Mouse (Mus musculus): ENCODE data around the gene 1700029P11Rik. TPM values are rescaled to one million over a fixed set of nuclear protein-coding genes. Genes with fewer than 3 reads are reported as not detected.

1700029P11Rik gene
- polyA plus RNA-seq, 1 experiment from 2014 or later, result not detected

DNA sequence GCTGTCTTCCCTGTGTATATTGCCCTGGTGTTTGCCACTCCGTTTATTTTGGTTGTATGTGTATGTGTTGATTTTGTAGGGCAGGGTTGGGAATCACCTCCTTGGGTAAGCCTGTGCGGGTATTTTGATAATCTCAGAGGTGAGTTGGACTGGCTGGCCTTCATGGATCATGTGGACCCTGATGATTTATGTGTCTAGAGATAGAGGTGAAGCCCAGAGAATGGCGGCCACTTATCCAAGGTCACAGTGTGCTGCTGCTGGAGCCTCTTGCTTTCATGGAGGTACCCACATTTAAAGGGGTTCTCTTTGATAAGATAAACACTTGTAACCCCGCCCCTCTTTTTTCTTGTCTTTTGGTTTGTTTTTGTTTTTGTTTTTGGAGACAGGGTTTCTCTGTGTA lies 40.6 kb upstream of the 1700029P11Rik start:
- Histone ChIP-seq H3K4me2 (ENCODE audit: low read length) (no peak overlapping the region), H3K4me3 (ENCODE audit: low read depth, low read length) (no peak overlapping the region), H3K4me1 (replicated peaks; ENCODE audit: control insufficient read depth, insufficient read depth, low read length) (peaks cover 14% of the 10 kb centered on the region), H3K36me3 (ENCODE audit: control insufficient read depth, insufficient read depth, low read length) (no peaks in the 10 kb centered on the region), H3K27me3 (replicated peaks; ENCODE audit: control insufficient read depth, insufficient read depth, low read length) (no peaks in the 10 kb centered on the region), H3K27ac (ENCODE audit: low read depth) (no peak overlapping the region), H3K9me3 (ENCODE audit: control insufficient read depth, low read length) (no peaks in the 10 kb centered on the region), H3K9ac (ENCODE audit: low read length) (no peak overlapping the region)
- 69% methylated on average over 4 of the region's 4 CpGs for WGBS
- DNase-seq (ENCODE audit: low spot score), result no peak
- ATAC-seq (replicated peaks; ENCODE audit: low FRiP score, low TSS enrichment, low read depth), result no peak

DNA sequence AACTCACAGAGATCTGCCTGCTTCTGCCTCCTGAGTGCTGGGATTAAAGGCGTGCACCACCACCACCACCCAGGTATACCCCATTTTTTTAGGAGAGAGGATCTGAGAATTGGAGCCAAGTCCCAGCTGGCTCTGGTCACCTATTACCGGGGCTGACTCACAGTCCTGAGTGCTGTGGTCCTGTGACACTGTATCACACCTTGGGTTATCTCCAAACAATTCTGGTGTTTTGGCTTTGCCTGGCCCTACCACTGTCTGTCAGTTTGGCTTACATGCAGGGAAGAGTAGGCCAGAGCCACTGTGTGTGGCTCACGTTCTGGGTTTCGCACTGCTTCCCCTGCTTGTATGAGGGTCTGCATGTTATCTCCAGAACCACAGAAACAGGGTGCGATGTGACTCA lies 40.1 kb upstream of the 1700029P11Rik start:
- H3K9ac ChIP-seq (ENCODE audit: low read length), result no peak overlapping the region
- no peak overlapping the region for H3K4me2 ChIP-seq (ENCODE audit: low read length)
- H3K27me3 ChIP-seq (replicated peaks; ENCODE audit: control insufficient read depth, insufficient read depth, low read length), result no peaks in the 10 kb centered on the region
- ATAC-seq (replicated peaks; ENCODE audit: low FRiP score, low TSS enrichment, low read depth), result no peak
- H3K27ac ChIP-seq (ENCODE audit: low read depth), result no peak overlapping the region
- no peaks in the 10 kb centered on the region for H3K9me3 ChIP-seq (ENCODE audit: control insufficient read depth, low read length)
- H3K4me1 ChIP-seq (replicated peaks; ENCODE audit: control insufficient read depth, insufficient read depth, low read length), result peaks cover 14% of the 10 kb centered on the region
- H3K4me3 ChIP-seq (ENCODE audit: low read depth, low read length), result no peak overlapping the region
- WGBS, result 86% methylated on average over 5 of the region's 5 CpGs
- no peaks in the 10 kb centered on the region for H3K36me3 ChIP-seq (ENCODE audit: control insufficient read depth, insufficient read depth, low read length)
- DNase-seq (ENCODE audit: low spot score), result no peak

DNA sequence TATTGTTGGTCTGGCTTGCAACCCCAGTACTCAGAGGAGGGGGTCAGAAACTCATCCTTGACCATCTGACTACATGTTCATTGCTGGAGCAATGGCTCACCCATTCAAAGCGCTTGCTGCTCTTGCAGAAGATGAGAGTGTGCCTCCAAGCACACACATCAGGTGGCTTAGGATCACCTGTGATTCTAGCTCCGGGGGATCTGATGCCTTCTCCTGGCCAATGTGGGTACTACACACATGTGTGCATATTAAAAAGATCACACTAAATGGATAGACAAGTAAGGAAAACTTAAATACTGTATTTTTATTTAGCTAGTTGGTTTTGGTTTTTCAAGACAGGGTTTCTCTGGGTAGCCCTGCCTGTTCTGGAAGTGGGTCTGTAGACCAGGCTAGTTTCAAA lies 39.3 kb upstream of the 1700029P11Rik start:
- WGBS, result 94% methylated on average over 2 of the region's 2 CpGs
- Histone ChIP-seq H3K36me3 (ENCODE audit: control insufficient read depth, insufficient read depth, low read length) (no peaks in the 10 kb centered on the region), H3K4me1 (replicated peaks; ENCODE audit: control insufficient read depth, insufficient read depth, low read length) (peaks cover 14% of the 10 kb centered on the region), H3K9me3 (ENCODE audit: control insufficient read depth, low read length) (no peaks in the 10 kb centered on the region), H3K4me3 (ENCODE audit: low read depth, low read length) (no peak overlapping the region), H3K9ac (ENCODE audit: low read length) (no peak overlapping the region), H3K4me2 (ENCODE audit: low read length) (no peak overlapping the region), H3K27ac (ENCODE audit: low read depth) (no peak overlapping the region), H3K27me3 (replicated peaks; ENCODE audit: control insufficient read depth, insufficient read depth, low read length) (no peaks in the 10 kb centered on the region)
- DNase-seq (ENCODE audit: low spot score), result no peak
- no peak for ATAC-seq (replicated peaks; ENCODE audit: low FRiP score, low TSS enrichment, low read depth)

DNA sequence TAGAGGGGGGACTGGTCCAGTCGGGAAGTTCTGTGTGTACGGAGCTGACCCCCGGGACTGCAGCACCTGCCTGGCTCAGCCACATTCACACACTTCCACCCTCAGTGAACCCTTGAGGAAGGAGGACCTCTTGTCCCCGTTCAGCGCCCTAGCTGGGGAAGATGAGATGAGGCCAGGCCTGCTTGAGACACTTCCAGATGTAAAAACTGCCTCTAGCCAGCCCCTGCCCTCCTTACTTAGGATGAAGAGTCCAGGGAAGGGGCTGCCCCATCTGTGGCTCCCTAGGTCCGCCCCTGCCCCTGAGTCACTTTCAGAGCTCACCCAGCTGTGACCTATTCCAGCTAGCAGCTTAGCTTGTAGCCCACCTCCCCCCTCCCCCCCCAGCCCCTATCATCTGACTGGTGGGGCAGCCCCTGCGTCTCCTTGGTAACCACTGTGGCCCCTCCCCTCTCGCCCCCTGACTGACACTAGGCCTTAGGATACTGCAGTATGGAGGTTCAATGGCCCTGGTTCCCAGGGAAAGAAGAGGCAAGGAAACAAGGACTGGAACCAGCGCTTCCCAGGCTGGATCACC lies 37.1 kb upstream of the 1700029P11Rik start:
- DNase-seq (ENCODE audit: low spot score) (no peak), ATAC-seq (replicated peaks; ENCODE audit: low FRiP score, low TSS enrichment, low read depth) (no peak)
- Histone ChIP-seq H3K4me2 (ENCODE audit: low read length) (no peak overlapping the region), H3K4me3 (ENCODE audit: low read depth, low read length) (no peak overlapping the region), H3K9ac (ENCODE audit: low read length) (no peak overlapping the region), H3K4me1 (replicated peaks; ENCODE audit: control insufficient read depth, insufficient read depth, low read length) (0 out of 2 replicates have a peak, but pooled peaks cover under 1% of the 10 kb centered on the region), H3K36me3 (ENCODE audit: control insufficient read depth, insufficient read depth, low read length) (no peaks in the 10 kb centered on the region), H3K27ac (ENCODE audit: low read depth) (no peak overlapping the region), H3K9me3 (ENCODE audit: control insufficient read depth, low read length) (no peaks in the 10 kb centered on the region), H3K27me3 (replicated peaks; ENCODE audit: control insufficient read depth, insufficient read depth, low read length) (no peaks in the 10 kb centered on the region)
- WGBS, result 19% methylated on average over 9 of the region's 9 CpGs

DNA sequence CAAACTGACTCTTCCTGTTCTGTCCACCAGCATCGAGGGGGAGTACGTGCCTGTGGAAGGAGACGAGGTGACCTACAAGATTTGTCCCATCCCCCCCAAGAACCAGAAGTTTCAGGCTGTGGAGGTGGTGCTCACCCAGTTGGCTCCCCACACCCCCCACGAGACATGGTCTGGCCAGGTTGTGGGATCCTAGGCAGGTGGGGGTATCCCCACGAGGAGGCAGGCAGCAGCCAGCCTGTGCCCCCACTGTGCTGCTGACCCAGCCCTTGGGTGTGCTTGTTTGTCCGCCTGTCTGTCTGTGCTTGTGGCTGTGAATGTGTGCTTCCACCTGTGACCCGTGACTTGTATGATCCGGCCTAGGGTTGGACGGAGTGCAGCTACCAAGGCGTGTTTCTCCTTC lies 31.3 kb upstream of the 1700029P11Rik start:
- Histone ChIP-seq H3K9ac (ENCODE audit: low read length) (no peak overlapping the region), H3K4me2 (ENCODE audit: low read length) (no peak overlapping the region), H3K27me3 (replicated peaks; ENCODE audit: control insufficient read depth, insufficient read depth, low read length) (no peaks in the 10 kb centered on the region), H3K27ac (ENCODE audit: low read depth) (no peak overlapping the region), H3K36me3 (ENCODE audit: control insufficient read depth, insufficient read depth, low read length) (peaks cover 13% of the 10 kb centered on the region; the same call in 1 of the 2 replicates), H3K4me1 (replicated peaks; ENCODE audit: control insufficient read depth, insufficient read depth, low read length) (no peaks in the 10 kb centered on the region), H3K4me3 (ENCODE audit: low read depth, low read length) (no peak overlapping the region), H3K9me3 (ENCODE audit: control insufficient read depth, low read length) (no peaks in the 10 kb centered on the region)
- 77% methylated on average over 10 of the region's 10 CpGs for WGBS
- DNase-seq (ENCODE audit: low spot score), result no peak
- ATAC-seq (replicated peaks; ENCODE audit: low FRiP score, low TSS enrichment, low read depth), result no peak

DNA sequence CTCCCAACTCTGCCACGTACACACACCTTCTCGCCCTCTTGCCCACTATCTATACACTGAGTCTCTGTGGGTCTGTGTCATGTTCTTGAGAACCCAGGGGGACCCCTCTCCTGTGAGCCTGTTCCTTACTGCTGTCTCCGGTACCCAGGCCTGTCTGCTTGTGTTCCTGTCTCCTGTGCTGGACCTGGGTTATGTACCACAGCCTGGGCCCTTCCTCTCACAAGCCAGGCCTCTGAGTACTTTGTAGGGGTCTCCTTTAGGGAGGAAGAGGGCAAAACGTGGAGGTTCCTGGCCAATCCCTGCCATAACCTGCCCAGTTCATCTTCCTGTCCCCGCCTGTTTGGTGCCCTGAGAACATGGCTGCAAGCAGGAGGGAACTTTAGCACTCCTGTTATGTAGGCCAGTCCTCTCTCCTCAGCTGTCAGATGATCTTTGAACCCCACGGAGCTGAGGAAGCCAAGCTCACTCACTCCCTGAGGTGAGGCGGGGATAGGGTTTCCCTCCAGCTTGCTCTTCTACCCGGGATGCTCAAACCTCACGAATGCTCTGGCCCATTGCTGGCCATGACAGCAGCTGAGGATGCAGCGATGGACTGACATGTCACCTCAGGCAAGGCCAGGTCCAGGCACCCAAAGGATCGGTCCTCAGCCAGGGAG lies 30.7 kb upstream of the 1700029P11Rik start:
- no peaks in the 10 kb centered on the region for H3K9me3 ChIP-seq (ENCODE audit: control insufficient read depth, low read length)
- H3K36me3 ChIP-seq (ENCODE audit: control insufficient read depth, insufficient read depth, low read length), result peaks cover 16% of the 10 kb centered on the region
- no peak overlapping the region for H3K4me2 ChIP-seq (ENCODE audit: low read length)
- H3K9ac ChIP-seq (ENCODE audit: low read length), result no peak overlapping the region
- H3K4me1 ChIP-seq (replicated peaks; ENCODE audit: control insufficient read depth, insufficient read depth, low read length), result no peaks in the 10 kb centered on the region
- ATAC-seq (replicated peaks; ENCODE audit: low FRiP score, low TSS enrichment, low read depth) (no peak), DNase-seq (ENCODE audit: low spot score) (no peak)
- no peaks in the 10 kb centered on the region for H3K27me3 ChIP-seq (replicated peaks; ENCODE audit: control insufficient read depth, insufficient read depth, low read length)
- no peak overlapping the region for H3K4me3 ChIP-seq (ENCODE audit: low read depth, low read length)
- WGBS, result 73% methylated on average over 11 of the region's 11 CpGs
- no peak overlapping the region for H3K27ac ChIP-seq (ENCODE audit: low read depth)

DNA sequence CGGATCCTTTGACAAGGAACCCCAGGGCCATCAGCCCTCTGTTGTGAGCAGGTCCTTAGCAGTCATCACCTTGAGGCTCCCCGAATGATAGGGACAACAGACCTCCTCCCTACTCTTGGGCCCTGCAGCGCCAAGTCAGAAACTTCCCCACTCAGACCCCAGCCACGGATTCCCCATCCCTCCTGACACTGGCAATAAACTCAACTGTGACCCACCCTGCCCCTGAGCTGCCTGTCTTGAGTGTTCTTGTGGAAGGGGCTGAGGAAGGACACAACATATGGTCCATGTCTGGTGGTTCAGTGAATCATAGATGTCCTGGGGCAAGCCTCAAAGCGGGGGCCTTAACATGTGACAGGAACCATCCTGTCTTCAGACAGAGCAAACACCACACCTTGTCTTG lies 29.6 kb upstream of the 1700029P11Rik start:
- Histone ChIP-seq H3K4me2 (ENCODE audit: low read length) (no peak overlapping the region), H3K4me1 (replicated peaks; ENCODE audit: control insufficient read depth, insufficient read depth, low read length) (no peaks in the 10 kb centered on the region), H3K4me3 (ENCODE audit: low read depth, low read length) (no peak overlapping the region), H3K27ac (ENCODE audit: low read depth) (no peak overlapping the region), H3K36me3 (ENCODE audit: control insufficient read depth, insufficient read depth, low read length) (peaks cover 22% of the 10 kb centered on the region), H3K9ac (ENCODE audit: low read length) (no peak overlapping the region), H3K27me3 (replicated peaks; ENCODE audit: control insufficient read depth, insufficient read depth, low read length) (no peaks in the 10 kb centered on the region), H3K9me3 (ENCODE audit: control insufficient read depth, low read length) (no peaks in the 10 kb centered on the region)
- 84% methylated on average over 5 of the region's 5 CpGs for WGBS
- ATAC-seq (replicated peaks; ENCODE audit: low FRiP score, low TSS enrichment, low read depth) (no peak), DNase-seq (ENCODE audit: low spot score) (no peak)

DNA sequence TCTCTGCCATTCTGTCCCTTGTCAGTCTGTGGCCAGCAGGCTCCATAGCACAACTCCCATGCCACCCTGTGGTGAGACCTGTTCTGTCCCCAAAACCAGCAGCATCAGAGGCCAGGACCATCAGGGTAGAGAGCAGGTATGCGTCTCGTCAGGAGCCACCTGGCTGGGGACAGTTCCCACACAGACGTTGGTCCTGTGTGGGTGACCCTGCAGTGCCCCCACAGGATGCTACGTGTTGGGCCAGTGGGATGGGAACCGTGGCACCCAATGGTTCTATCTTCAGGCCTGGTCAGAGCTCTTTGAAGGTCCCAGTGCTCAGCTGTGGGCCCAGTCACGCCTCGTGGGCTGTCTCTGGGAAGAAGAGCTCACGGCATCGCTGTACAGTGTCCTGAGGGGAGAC lies 29.2 kb upstream of the 1700029P11Rik start:
- ATAC-seq (replicated peaks; ENCODE audit: low FRiP score, low TSS enrichment, low read depth) (no peak), DNase-seq (ENCODE audit: low spot score) (no peak)
- H3K36me3 ChIP-seq (ENCODE audit: control insufficient read depth, insufficient read depth, low read length), result peaks cover 22% of the 10 kb centered on the region
- no peak overlapping the region for H3K4me2 ChIP-seq (ENCODE audit: low read length)
- H3K4me3 ChIP-seq (ENCODE audit: low read depth, low read length), result no peak overlapping the region
- 84% methylated on average over 9 of the region's 9 CpGs for WGBS
- no peak overlapping the region for H3K9ac ChIP-seq (ENCODE audit: low read length)
- no peaks in the 10 kb centered on the region for H3K27me3 ChIP-seq (replicated peaks; ENCODE audit: control insufficient read depth, insufficient read depth, low read length)
- H3K27ac ChIP-seq (ENCODE audit: low read depth), result no peak overlapping the region
- no peaks in the 10 kb centered on the region for H3K9me3 ChIP-seq (ENCODE audit: control insufficient read depth, low read length)
- no peaks in the 10 kb centered on the region for H3K4me1 ChIP-seq (replicated peaks; ENCODE audit: control insufficient read depth, insufficient read depth, low read length)

DNA sequence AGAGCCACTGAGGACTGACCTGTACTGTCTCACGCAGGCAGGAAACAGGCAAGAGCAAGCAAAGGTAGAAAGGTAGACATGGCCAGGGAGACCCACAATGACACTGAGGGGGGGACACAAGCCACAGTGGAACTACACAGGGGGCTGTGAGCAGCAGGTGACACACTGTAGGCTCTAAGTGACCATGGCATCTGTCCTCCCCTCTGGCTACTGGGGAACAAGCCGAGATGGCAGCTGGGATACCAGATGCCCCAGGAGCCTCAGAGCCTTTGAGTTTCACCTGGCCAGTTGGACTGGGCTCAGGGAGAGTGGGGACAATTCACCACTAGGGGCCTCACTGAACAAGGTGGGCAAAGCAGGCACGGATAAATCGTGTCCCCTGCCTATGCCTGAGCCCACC lies 28.0 kb upstream of the 1700029P11Rik start:
- no peak for DNase-seq (ENCODE audit: low spot score)
- no peaks in the 10 kb centered on the region for H3K27me3 ChIP-seq (replicated peaks; ENCODE audit: control insufficient read depth, insufficient read depth, low read length)
- no peak overlapping the region for H3K27ac ChIP-seq (ENCODE audit: low read depth)
- no peaks in the 10 kb centered on the region for H3K4me1 ChIP-seq (replicated peaks; ENCODE audit: control insufficient read depth, insufficient read depth, low read length)
- WGBS, result 86% methylated on average over 4 of the region's 4 CpGs
- no peak overlapping the region for H3K4me2 ChIP-seq (ENCODE audit: low read length)
- no peaks in the 10 kb centered on the region for H3K9me3 ChIP-seq (ENCODE audit: control insufficient read depth, low read length)
- no peak overlapping the region for H3K4me3 ChIP-seq (ENCODE audit: low read depth, low read length)
- no peak overlapping the region for H3K9ac ChIP-seq (ENCODE audit: low read length)
- H3K36me3 ChIP-seq (ENCODE audit: control insufficient read depth, insufficient read depth, low read length), result peaks cover 22% of the 10 kb centered on the region
- ATAC-seq (replicated peaks; ENCODE audit: low FRiP score, low TSS enrichment, low read depth), result no peak
